Mouse (Mus musculus) ES-E14 (cell line): ENCODE measurements around the gene Heca. TPM values are rescaled to one million over a fixed set of nuclear protein-coding genes. Genes with fewer than 3 reads are reported as not detected.
"Not testable (repeated sequence)": the region's sequence is repeated elsewhere in the genome, so short reads cannot be mapped to it uniquely, and the experiment has no call there.

ENCODE experiments used
- DNase-seq: peaks from one replicate; pipeline ENCODE4 v3.0.0-alpha.2; 2013; ENCODE audit warnings: low read depth, low spot score
- H3K27ac ChIP-seq: 2 replicates; pipeline ENCODE4 v1.5.1; 2012; ENCODE audit warnings: low read depth, mild to moderate bottlenecking, low read length, moderate library complexity, mixed read lengths; ENCODE audit not compliant: poor library complexity, insufficient read depth, severe bottlenecking
- H3K36me3 ChIP-seq: 2 replicates; pipeline ENCODE4 v1.6.1; 2012; ENCODE audit warnings: mild to moderate bottlenecking, low read length, moderate library complexity, mixed read lengths; ENCODE audit not compliant: control insufficient read depth, poor library complexity, insufficient read depth, severe bottlenecking
- H3K4me1 ChIP-seq, 2 experiments: fragments of 150-350 bp in 1 of 2; sonication (generic) in 1 of 2; 2 replicates each; pipeline ENCODE4 v1.6.1; 2012; ENCODE audit warnings: low read length in 2 of 2, mild to moderate bottlenecking in 1 of 2, mixed read lengths in 1 of 2; ENCODE audit not compliant: control insufficient read depth in 2 of 2, insufficient read depth in 2 of 2, poor library complexity in 1 of 2
- H3K4me3 ChIP-seq, 2 experiments: fragments of 150-350 bp in 1 of 2; sonication (generic) in 1 of 2; 2 replicates each; pipeline ENCODE4 v1.5.1; 2012; ENCODE audit warnings: low read length in 2 of 2, low read depth in 1 of 2, mild to moderate bottlenecking in 1 of 2, mixed read lengths in 1 of 2; ENCODE audit not compliant: insufficient read depth in 1 of 2, poor library complexity in 1 of 2, severe bottlenecking in 1 of 2
- H3K9ac ChIP-seq: 2 replicates; pipeline ENCODE4 v1.6.1; 2012; ENCODE audit warnings: low read depth, mild to moderate bottlenecking, low read length, mixed read lengths; ENCODE audit not compliant: poor library complexity, insufficient read depth, severe bottlenecking
- H3K9me3 ChIP-seq: fragments of 150-350 bp; sonication (generic); 2 replicates; pipeline ENCODE4 v1.6.1; 2012; ENCODE audit warnings: low read depth, mild to moderate bottlenecking, low read length; ENCODE audit not compliant: control insufficient read depth, insufficient read depth
- CHD2 ChIP-seq: IDR thresholded peaks from 2 replicates; pipeline ENCODE4 v1.6.1; 2014; ENCODE audit warnings: mild to moderate bottlenecking, low read depth, low read length, inconsistent platforms
- HCFC1 ChIP-seq: IDR thresholded peaks from 2 replicates; pipeline ENCODE4 v1.6.1; 2012; ENCODE audit warnings: low read length, inconsistent platforms, borderline replicate concordance; ENCODE audit not compliant: insufficient read depth
- MAFK ChIP-seq: IDR thresholded peaks from 2 replicates; pipeline ENCODE4 v1.6.1; 2014; ENCODE audit warnings: mild to moderate bottlenecking, low read depth, low read length, inconsistent platforms; ENCODE audit not compliant: insufficient read depth
- ZC3H11A ChIP-seq: IDR thresholded peaks from 2 replicates; pipeline ENCODE4 v1.6.1; 2012; ENCODE audit warnings: low read depth, mild to moderate bottlenecking, inconsistent platforms, low read length, borderline replicate concordance
- ZNF384 ChIP-seq: IDR thresholded peaks from 2 replicates; pipeline ENCODE4 v1.6.1; 2012; ENCODE audit warnings: low read depth, low read length, inconsistent platforms
- in situ Hi-C, 2 experiments: fragments of 600-800 bp; cut with MboI; formaldehyde crosslinking; loops; one replicate each; pipeline ENCODE4 v1.15.1; 2025; ENCODE audit warnings: low sequenced_read_pairs in 2 of 2, inconsistent platforms in 1 of 2; ENCODE audit not compliant: unreplicated experiment in 2 of 2
- total RNA-seq: library from RNA; depleted of rRNA; stranded (reverse); fragments of 300-350 nt; gene quantifications from 2 replicates; pipeline ENCODE4 v1.2.3, GENCODE M21; 2012

Heca gene
- total RNA-seq, 1 experiment, result 11.5 TPM

- Histone ChIP-seq H3K9me3 (no peaks in the 10 kb centered on the region), H3K4me3 (no peak overlapping the region), H3K27ac (no peak overlapping the region), H3K36me3 (no peaks in the 10 kb centered on the region), H3K4me1 (no peaks in the 10 kb centered on the region), H3K9ac (no peak overlapping the region)
- no peak for DNase-seq
- TF ChIP-seq MAFK (no peak), ZNF384 (no peak), HCFC1 (no peak), CHD2 (no peak), ZC3H11A (no peak)
- in situ Hi-C loops, result no loop called here
Measured at GRCm38 (mm10) chr10:17983313-17983712, 35.4 kb upstream of the Heca start.

- in situ Hi-C loops, result no loop called here
- Histone ChIP-seq H3K4me3 (no peak overlapping the region), H3K9me3 (no peaks in the 10 kb centered on the region), H3K36me3 (no peaks in the 10 kb centered on the region), H3K9ac (no peak overlapping the region), H3K27ac (no peak overlapping the region), H3K4me1 (no peaks in the 10 kb centered on the region)
- no peak for DNase-seq
- TF ChIP-seq MAFK (no peak), ZNF384 (no peak), CHD2 (no peak), HCFC1 (no peak), ZC3H11A (no peak)
Measured at GRCm38 (mm10) chr10:17966090-17966489, 18.2 kb upstream of the Heca start.

GRCm38 (mm10) chr10:17950761-17951160, 2.9 kb upstream of the Heca start:
- no peaks in the 10 kb centered on the region for H3K36me3 ChIP-seq
- no peak overlapping the region for H3K9ac ChIP-seq
- no peak for DNase-seq
- no peak overlapping the region for H3K4me3 ChIP-seq
- H3K27ac ChIP-seq, result no peak overlapping the region
- peaks cover 0 to 3% of the 10 kb centered on the region in 2 experiments; a peak in 2 of 4 replicates for H3K4me1 ChIP-seq
- H3K9me3 ChIP-seq, result no peaks in the 10 kb centered on the region
- TF ChIP-seq MAFK (no peak), ZC3H11A (no peak), CHD2 (no peak), ZNF384 (no peak), HCFC1 (no peak)
- in situ Hi-C loops, result no loop called here

GRCm38 (mm10) chr10:17947175-17947906, 526 bp downstream of the Heca start:
- no peak for TF ChIP-seq ZNF384
- TF ChIP-seq MAFK, result no peak
- no peak for TF ChIP-seq CHD2
- no peak for TF ChIP-seq ZC3H11A
- no peak for TF ChIP-seq HCFC1
- peaks cover 0 to 3% of the 10 kb centered on the region in 2 experiments; a peak in 2 of 4 replicates for H3K4me1 ChIP-seq
- in situ Hi-C loops, result no loop called here
- DNase-seq, result peak; percentile 17
- peak overlapping the region; percentile 90 to 100 for H3K4me3 ChIP-seq
- H3K36me3 ChIP-seq, result no peaks in the 10 kb centered on the region
- H3K27ac ChIP-seq, result no peak overlapping the region
- H3K9me3 ChIP-seq, result no peaks in the 10 kb centered on the region
- H3K9ac ChIP-seq, result peak overlapping the region; percentile 94

GRCm38 (mm10) chr10:17946799-17947174, 1.1 kb downstream of the Heca start:
- H3K36me3 ChIP-seq, H3K27ac ChIP-seq, H3K4me1 ChIP-seq, H3K9me3 ChIP-seq, DNase-seq, in situ Hi-C loops: not testable (repeated sequence)
- peak overlapping the region; percentile 90 to 100 for H3K4me3 ChIP-seq
- peak overlapping the region; percentile 94 for H3K9ac ChIP-seq
